Mouse (Mus musculus) lung, postnatal 0 days (tissue): Measurements from ENCODE around the gene Cfb. TPM values are rescaled to one million over a fixed set of nuclear protein-coding genes. Genes with fewer than 3 reads are reported as not detected.

ENCODE experiments used
- ATAC-seq: fragments of 200-750 bp; cut with Nextera tagmentation; 2 replicates; pipeline ENCODE4 v1.8.0; 2017; ENCODE audit warnings: moderate library complexity
- DNase-seq: peaks from one replicate; pipeline ENCODE4 v3.0.0-alpha.2; 2016; ENCODE audit warnings: low spot score
- H3K27ac ChIP-seq: fragments of 300-500 bp; sonication (generic); 2 replicates; pipeline ENCODE4 v1.5.1; 2014; ENCODE audit warnings: antibody characterized with exemption, mild to moderate bottlenecking, low read length, mixed read lengths
- H3K27me3 ChIP-seq: fragments of 300-500 bp; sonication (generic); replicated peaks from 2 replicates; pipeline ENCODE4 v1.6.1; 2014; ENCODE audit warnings: low read length, mixed read lengths; ENCODE audit not compliant: insufficient read depth
- H3K36me3 ChIP-seq: fragments of 300-500 bp; sonication (generic); 2 replicates; pipeline ENCODE4 v1.6.1; 2014; ENCODE audit warnings: low read length, mixed read lengths; ENCODE audit not compliant: insufficient read depth
- H3K4me1 ChIP-seq: fragments of 300-500 bp; sonication (generic); 2 replicates; pipeline ENCODE4 v1.6.1; 2014; ENCODE audit warnings: antibody characterized with exemption, low read depth, low read length, mixed read lengths; ENCODE audit not compliant: insufficient read depth
- H3K4me2 ChIP-seq: fragments of 300-500 bp; sonication (generic); replicated peaks from 2 replicates; pipeline ENCODE4 v1.6.1; 2014; ENCODE audit warnings: low read depth, mild to moderate bottlenecking, low read length, moderate library complexity, mixed read lengths
- H3K4me3 ChIP-seq: fragments of 300-500 bp; sonication (generic); 2 replicates; pipeline ENCODE4 v1.5.1; 2014; ENCODE audit warnings: low read depth, low read length
- H3K9ac ChIP-seq: fragments of 300-500 bp; sonication (generic); replicated peaks from 2 replicates; pipeline ENCODE4 v1.6.1; 2014; ENCODE audit warnings: low read depth, mild to moderate bottlenecking
- H3K9me3 ChIP-seq: fragments of 300-500 bp; sonication (generic); 2 replicates; pipeline ENCODE4 v1.6.1; 2016; ENCODE audit warnings: low read length, mixed read lengths
- CTCF ChIP-seq: IDR thresholded peaks from 2 replicates; pipeline ENCODE4 v1.5.1; 2016; ENCODE audit warnings: antibody characterized with exemption, mild to moderate bottlenecking
- EP300 ChIP-seq: IDR thresholded peaks from 2 replicates; pipeline ENCODE4 v1.6.1; 2016; ENCODE audit warnings: antibody characterized with exemption, mild to moderate bottlenecking, control low read depth
- WGBS: fragments of 180-500 bp; shearing (Covaris S2); extraction: QIAGEN DNeasy Blood & Tissue Kit; methylation state at CpG from one replicate; pipeline ENCODE4 v1.1.7; 2014; 5-methylcytosine and 5-hydroxymethylcytosine counted together
- polyA plus RNA-seq: library from polyadenylated mRNA; unstranded; fragments of >200 nt; fragmentation: Nextera tagmentation; extraction: Ambion mirVana; gene quantifications from 2 replicates; pipeline ENCODE4 v1.2.1, GENCODE M21; 2015

Cfb gene
- polyA plus RNA-seq, 1 experiment from 2014 or later = 8.1 TPM

GRCm38 (mm10) chr17:34899053-34899889, 37.0 kb upstream of the Cfb start:
- H3K36me3 ChIP-seq = no peaks in the 10 kb centered on the region
- peak; percentile 38 for DNase-seq
- no peaks in the 10 kb centered on the region for H3K9me3 ChIP-seq
- H3K4me1 ChIP-seq = no peaks in the 10 kb centered on the region
- no peaks in the 10 kb centered on the region for H3K27me3 ChIP-seq
- TF ChIP-seq CTCF (no peak), EP300 (no peak)
- H3K4me2 ChIP-seq = peak overlapping the region; percentile 86
- peak overlapping the region; percentile 91 for H3K4me3 ChIP-seq
- WGBS = 2% methylated on average over 30 of the region's 45 CpGs
- peak overlapping the region; percentile 85 for H3K9ac ChIP-seq
- H3K27ac ChIP-seq = peak overlapping the region; percentile 92
- ATAC-seq = no peak

- Histone ChIP-seq H3K9me3 (no peaks in the 10 kb centered on the region), H3K27ac (peak overlapping the region; percentile 92), H3K9ac (peak overlapping the region; percentile 85), H3K4me3 (peak overlapping the region; percentile 91), H3K36me3 (no peaks in the 10 kb centered on the region), H3K4me2 (peak overlapping the region; percentile 86), H3K27me3 (no peaks in the 10 kb centered on the region), H3K4me1 (peaks cover 3% of the 10 kb centered on the region; the same call in 1 of the 2 replicates)
- no peak for DNase-seq
- ATAC-seq = no peak
- WGBS = 0% methylated on average over 7 of the region's 47 CpGs
- no peak for TF ChIP-seq EP300
- no peak for TF ChIP-seq CTCF
Measured at GRCm38 (mm10) chr17:34898706-34899052, 36.4 kb upstream of the Cfb start.

- H3K9me3 ChIP-seq = no peaks in the 10 kb centered on the region
- WGBS = 0% methylated on average over 18 of the region's 44 CpGs
- H3K4me2 ChIP-seq = peak within 1 kb of the TSS; percentile 86
- TF ChIP-seq EP300 (no peak), CTCF (no peak)
- peak within 1 kb of the TSS; percentile 92 for H3K27ac ChIP-seq
- ATAC-seq (peak; percentile 56), DNase-seq (peak; percentile 85)
- no peaks in the 10 kb centered on the region for H3K27me3 ChIP-seq
- H3K4me3 ChIP-seq = peak within 1 kb of the TSS; percentile 91
- H3K4me1 ChIP-seq = peaks cover 3% of the 10 kb centered on the region; the same call in 1 of the 2 replicates
- peak within 1 kb of the TSS; percentile 85 for H3K9ac ChIP-seq
- no peaks in the 10 kb centered on the region for H3K36me3 ChIP-seq
Measured at GRCm38 (mm10) chr17:34898160-34898586, 35.9 kb upstream of the Cfb start, which contains the start of the genes C2 and Ehmt2. TSS of gene C2 (minus strand) at chr17:34898265. TSS of gene Ehmt2 (plus strand) at chr17:34898469.

GRCm38 (mm10) chr17:34897373-34898159, 35.2 kb upstream of the Cfb start:
- H3K4me3 ChIP-seq = peak overlapping the region; percentile 91
- ATAC-seq (peak; percentile 12), DNase-seq (peak; percentile 88)
- H3K4me2 ChIP-seq = peak overlapping the region; percentile 86
- no peaks in the 10 kb centered on the region for H3K27me3 ChIP-seq
- H3K36me3 ChIP-seq = no peaks in the 10 kb centered on the region
- no peak for TF ChIP-seq CTCF
- TF ChIP-seq EP300 = no peak
- H3K27ac ChIP-seq = peak overlapping the region; percentile 92
- H3K9me3 ChIP-seq = no peaks in the 10 kb centered on the region
- H3K9ac ChIP-seq = peak overlapping the region; percentile 85
- peaks cover 3% of the 10 kb centered on the region; the same call in 1 of the 2 replicates for H3K4me1 ChIP-seq
- WGBS = 9% methylated on average over 10 of the region's 10 CpGs

- Histone ChIP-seq H3K4me1 (peaks cover 3% of the 10 kb centered on the region; the same call in 1 of the 2 replicates), H3K36me3 (no peaks in the 10 kb centered on the region), H3K27ac (no peak overlapping the region), H3K9me3 (no peaks in the 10 kb centered on the region), H3K4me3 (no peak overlapping the region), H3K27me3 (no peaks in the 10 kb centered on the region), H3K4me2 (no peak overlapping the region), H3K9ac (no peak overlapping the region)
- 81% methylated on average over 17 of the region's 17 CpGs for WGBS
- no peak for ATAC-seq
- DNase-seq = no peak
- TF ChIP-seq CTCF (no peak), EP300 (no peak)
Measured at GRCm38 (mm10) chr17:34896366-34896765, 34.0 kb upstream of the Cfb start.

- DNase-seq (no peak), ATAC-seq (no peak)
- H3K27me3 ChIP-seq = no peaks in the 10 kb centered on the region
- no peak overlapping the region for H3K4me2 ChIP-seq
- no peak overlapping the region for H3K4me3 ChIP-seq
- H3K4me1 ChIP-seq = peaks cover 3% of the 10 kb centered on the region; the same call in 1 of the 2 replicates
- H3K9ac ChIP-seq = no peak overlapping the region
- H3K36me3 ChIP-seq = no peaks in the 10 kb centered on the region
- TF ChIP-seq EP300 = no peak
- no peak for TF ChIP-seq CTCF
- 94% methylated on average over 13 of the region's 15 CpGs for WGBS
- no peaks in the 10 kb centered on the region for H3K9me3 ChIP-seq
- H3K27ac ChIP-seq = no peak overlapping the region
Measured at GRCm38 (mm10) chr17:34895724-34896123, 33.4 kb upstream of the Cfb start.
